Mouse (Mus musculus): ENCODE data around the gene Armc8.
A peak's percentile ranks its signal among the peaks of the same experiment; 100 is the strongest.

GRCm38 (mm10) chr9:99563714-99564113 is 5.0 kb downstream of the Armc8 start:
- TF ChIP-seq POLR2A (IDR thresholded peaks at IDR 0.05; ENCODE audit: insufficient read length, low read depth) (no peak), MAX (IDR thresholded peaks at IDR 0.05; ENCODE audit: low read depth) (no peak), POLR2AphosphoS2 (IDR thresholded peaks at IDR 0.05; ENCODE audit: insufficient read length, low read depth) (no peak), USF1 (IDR thresholded peaks at IDR 0.05; ENCODE audit: low read depth) (no peak), REST (IDR thresholded peaks at IDR 0.05; ENCODE audit: insufficient read depth, insufficient read length) (peak; percentile 94)
